ENCODE assay signal across 22 mouse cellular contexts in the genomic region with DNA sequence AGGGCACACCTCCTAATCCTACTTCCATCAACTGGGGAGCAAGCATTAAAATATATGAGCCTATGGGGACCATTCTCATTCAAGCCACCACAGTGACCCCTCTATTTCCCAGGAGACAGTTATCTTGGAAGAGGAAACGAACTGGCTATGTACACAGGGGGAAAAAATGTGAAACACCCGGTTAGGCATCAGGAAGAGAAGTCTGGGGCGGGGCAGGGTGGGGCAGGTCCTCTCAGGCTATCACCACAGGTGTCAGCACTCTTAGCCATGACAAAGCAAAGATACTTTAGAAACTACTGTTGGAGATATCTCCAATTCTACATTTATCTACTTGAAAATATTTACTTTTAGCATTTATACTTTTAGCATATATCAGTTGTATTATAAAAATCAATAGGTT. TPM values are rescaled to one million over a fixed set of nuclear protein-coding genes. Genes with fewer than 3 reads are reported as not detected.
A peak's percentile ranks its signal among the peaks of the same experiment; 100 is the strongest.
DNase-seq lines count a peak whose midpoint lies in the region; ATAC-seq and TF ChIP-seq lines count a peak whose summit lies in the region.
"Had no signal": no experiment of that assay in that cellular context is flagged by ENCODE, and none has a peak within 500 bp of the region (broad histone marks: within the 10 kb centered on the region; RNA-seq: fewer than 3 reads in every experiment).

No protein-coding gene starts in this region.

- no peak for DNase-seq in heart, postnatal 14 days
- DNase-seq in liver, embryonic 14.5 days (ENCODE audit: low read depth in 3 of 3, low spot score in 3 of 3) = peak; percentile 56 to 65 (median 58)
- no peak for DNase-seq in cerebellum, postnatal 36 days
- DNase-seq in gastrocnemius, adult 18-20 months (ENCODE audit: low spot score) = no peak
- DNase-seq: cerebellum, adult 8-10 months; kidney, adult 8-10 months; kidney, postnatal 10 days; left cerebral cortex, postnatal 4 days; lung, postnatal 10 days; right cerebral cortex, postnatal 14 days; spleen, adult 18-20 months had no signal

- intact Hi-C loops in heart, postnatal 14 days (cut with DNase I) = no loop called here

- peaks cover 42% of the 10 kb centered on the region for H3K4me1 ChIP-seq in heart, embryonic 11.5 days (ENCODE audit: control insufficient read depth, insufficient read depth, low read length)
- peaks cover 18% of the 10 kb centered on the region for H3K4me1 ChIP-seq in bone marrow, adult 2 months (ENCODE audit: control insufficient read depth, insufficient read depth, low read length)
- peaks cover 4% of the 10 kb centered on the region; the same call in 1 of the 2 replicates for H3K4me1 ChIP-seq in intestine, postnatal 0 days (replicated peaks; ENCODE audit: control insufficient read depth, insufficient read depth, low read length)
- peaks cover 68 to 78% of the 10 kb centered on the region in 2 experiments for H3K4me1 ChIP-seq in liver, embryonic 14.5 days (replicated peaks; ENCODE audit: control insufficient read depth in 2 of 2, insufficient read depth in 2 of 2, low read length in 1 of 2)
- H3K4me1 ChIP-seq in forebrain, embryonic 16.5 days (replicated peaks; ENCODE audit: control insufficient read depth, insufficient read depth, low read length) = 0 out of 2 replicates have a peak, but pooled peaks cover 2% of the 10 kb centered on the region
- H3K4me1 ChIP-seq: forebrain, embryonic 13.5 days had no signal

- TF ChIP-seq POLR2A in bone marrow, adult 2 months (IDR thresholded peaks at IDR 0.05; ENCODE audit: borderline replicate concordance, control insufficient read depth, low read depth, low read length) = no peak

- no peak overlapping the region for H3K27ac ChIP-seq in heart, embryonic 11.5 days (ENCODE audit: low read depth, low read length)
- H3K27ac ChIP-seq in bone marrow, adult 2 months (ENCODE audit: control insufficient read depth, insufficient read depth, low read depth, low read length, poor library complexity) = peak overlapping the region; percentile 54; the same call in 1 of the 2 replicates
- no peak overlapping the region for H3K27ac ChIP-seq in intestine, postnatal 0 days (ENCODE audit: low read depth, low read length)
- H3K27ac ChIP-seq in liver, embryonic 14.5 days = peak overlapping the region; percentile 82
- no peak overlapping the region for H3K27ac ChIP-seq in forebrain, embryonic 16.5 days (ENCODE audit: low read length)
- H3K27ac ChIP-seq: forebrain, embryonic 13.5 days; hindbrain, embryonic 13.5 days; limb, embryonic 15.5 days; midbrain, embryonic 10.5 days had no signal

- WGBS in heart, embryonic 11.5 days (ENCODE audit: insufficient replicate concordance) = 36% methylated on average over 3 of the region's 3 CpGs
- WGBS in bone marrow, adult 2 months = 25% methylated on average over 3 of the region's 3 CpGs
- WGBS in intestine, postnatal 0 days = 48% methylated on average over 3 of the region's 3 CpGs
- WGBS in liver, embryonic 14.5 days (ENCODE audit: insufficient replicate concordance) = 9% methylated on average over 3 of the region's 3 CpGs
- 82% methylated on average over 3 of the region's 3 CpGs for WGBS in forebrain, embryonic 16.5 days

- no peak; the same call in 1 of the 2 replicates for ATAC-seq in heart, embryonic 11.5 days (replicated peaks; ENCODE audit: insufficient number of reproducible peaks, low FRiP score, low TSS enrichment)
- peak; percentile 48 for ATAC-seq in intestine, postnatal 0 days
- peak; percentile 75 for ATAC-seq in liver, embryonic 14.5 days (ENCODE audit: insufficient read depth)
- no peak for ATAC-seq in forebrain, embryonic 16.5 days
- ATAC-seq: CD4-positive, CD25-positive, alpha-beta regulatory T cell, adult 4 months; forebrain, embryonic 13.5 days; midbrain, embryonic 16.5 days had no signal

- H3K36me3 ChIP-seq in heart, embryonic 11.5 days (ENCODE audit: control insufficient read depth, insufficient read depth, low read length) = no peaks in the 10 kb centered on the region
- no peaks in the 10 kb centered on the region for H3K36me3 ChIP-seq in intestine, postnatal 0 days (ENCODE audit: control insufficient read depth, insufficient read depth)
- H3K36me3 ChIP-seq in liver, embryonic 14.5 days (replicated peaks; ENCODE audit: control insufficient read depth, insufficient read depth, low read depth) = peaks cover 6% of the 10 kb centered on the region
- H3K36me3 ChIP-seq in forebrain, embryonic 16.5 days (ENCODE audit: control insufficient read depth, insufficient read depth) = no peaks in the 10 kb centered on the region
- H3K36me3 ChIP-seq: heart, embryonic 12.5 days; limb, embryonic 15.5 days had no signal

- H3K9ac ChIP-seq in heart, embryonic 11.5 days (ENCODE audit: low read depth, low read length) = no peak overlapping the region
- H3K9ac ChIP-seq in intestine, postnatal 0 days (ENCODE audit: low read depth, low read length) = no peak overlapping the region
- peak overlapping the region; percentile 49; the same call in 1 of the 2 replicates for H3K9ac ChIP-seq in liver, embryonic 14.5 days (replicated peaks)
- no peak overlapping the region for H3K9ac ChIP-seq in forebrain, embryonic 16.5 days (replicated peaks; ENCODE audit: low read depth, low read length)
- H3K9ac ChIP-seq: forebrain, embryonic 13.5 days; heart, embryonic 12.5 days; hindbrain, embryonic 13.5 days; limb, embryonic 15.5 days had no signal

- H3K9me3 ChIP-seq in heart, embryonic 11.5 days (replicated peaks; ENCODE audit: control insufficient read depth, low read length) = no peaks in the 10 kb centered on the region
- H3K9me3 ChIP-seq in intestine, postnatal 0 days (ENCODE audit: control insufficient read depth) = no peaks in the 10 kb centered on the region
- H3K9me3 ChIP-seq in liver, embryonic 14.5 days (ENCODE audit: control insufficient read depth, low read length) = no peaks in the 10 kb centered on the region
- no peaks in the 10 kb centered on the region for H3K9me3 ChIP-seq in forebrain, embryonic 16.5 days (ENCODE audit: control insufficient read depth, low read length)
- H3K9me3 ChIP-seq: forebrain, embryonic 13.5 days; heart, embryonic 12.5 days; hindbrain, embryonic 13.5 days; limb, embryonic 15.5 days; midbrain, embryonic 10.5 days had no signal

- peak overlapping the region; percentile 27; the same call in 1 of the 2 replicates for H3K4me2 ChIP-seq in heart, embryonic 11.5 days
- H3K4me2 ChIP-seq in intestine, postnatal 0 days (replicated peaks; ENCODE audit: low read depth) = no peak overlapping the region
- peak overlapping the region; percentile 66 for H3K4me2 ChIP-seq in liver, embryonic 14.5 days (ENCODE audit: low read depth)
- H3K4me2 ChIP-seq in forebrain, embryonic 16.5 days (ENCODE audit: low read length) = no peak overlapping the region
- H3K4me2 ChIP-seq: forebrain, embryonic 13.5 days; heart, embryonic 12.5 days; hindbrain, embryonic 13.5 days; limb, embryonic 15.5 days had no signal

- no peak; the same call in 1 of the 2 replicates for TF ChIP-seq EP300 in liver, embryonic 14.5 days (IDR thresholded peaks at IDR 0.05; ENCODE audit: low read depth)

- TF ChIP-seq CTCF in bone marrow, adult 2 months (IDR thresholded peaks at IDR 0.05; ENCODE audit: control insufficient read depth, insufficient read depth, low read length) = no peak
- TF ChIP-seq CTCF in intestine, postnatal 0 days (IDR thresholded peaks at IDR 0.05; ENCODE audit: low read depth) = no peak
- no peak for TF ChIP-seq CTCF in liver, embryonic 14.5 days (IDR thresholded peaks at IDR 0.05; ENCODE audit: low read depth)

- H3K27me3 ChIP-seq in heart, embryonic 11.5 days (ENCODE audit: control insufficient read depth, insufficient read depth, low read length) = no peaks in the 10 kb centered on the region
- no peaks in the 10 kb centered on the region for H3K27me3 ChIP-seq in intestine, postnatal 0 days (replicated peaks; ENCODE audit: control insufficient read depth, insufficient read depth, low read length)
- H3K27me3 ChIP-seq in liver, embryonic 14.5 days (ENCODE audit: control insufficient read depth, insufficient read depth, low read length) = no peaks in the 10 kb centered on the region
- no peaks in the 10 kb centered on the region for H3K27me3 ChIP-seq in forebrain, embryonic 16.5 days (replicated peaks; ENCODE audit: control insufficient read depth, insufficient read depth, low read length)
- H3K27me3 ChIP-seq: forebrain, embryonic 13.5 days; heart, embryonic 12.5 days; hindbrain, embryonic 13.5 days; limb, embryonic 15.5 days had no signal

- H3K4me3 ChIP-seq in heart, embryonic 11.5 days (ENCODE audit: low read depth, low read length) = no peak overlapping the region
- no peak overlapping the region for H3K4me3 ChIP-seq in bone marrow, adult 2 months (replicated peaks; ENCODE audit: control insufficient read depth, low read depth, low read length)
- no peak overlapping the region for H3K4me3 ChIP-seq in intestine, postnatal 0 days (ENCODE audit: low read depth, low read length)
- peak overlapping the region in 1 of 2 experiments; percentile 5; a peak in 1 of 4 replicates for H3K4me3 ChIP-seq in liver, embryonic 14.5 days (ENCODE audit: insufficient read depth in 1 of 2, low read depth in 2 of 2, low read length in 2 of 2)
- no peak overlapping the region for H3K4me3 ChIP-seq in forebrain, embryonic 16.5 days (replicated peaks; ENCODE audit: low read length)
- H3K4me3 ChIP-seq: forebrain, embryonic 13.5 days; heart, embryonic 12.5 days; hindbrain, embryonic 13.5 days; limb, embryonic 15.5 days; midbrain, embryonic 10.5 days had no signal

RNA-seq across cellular contexts. Expression of gene Tbc1d2b, which starts 8.5 kb away (rescaled TPM):
- polyA plus RNA-seq in heart, embryonic 11.5 days (2014; fragmentation: Nextera tagmentation; extraction: Ambion mirVana) = 6.3 and 6.7 TPM in 2 replicates
- 10 to 100 TPM; 14.6 to 16.7 TPM for total RNA-seq in heart, postnatal 14 days (2021)
- 12.5 and 26.2 TPM in 2 replicates for polyA plus RNA-seq in bone marrow, adult 2 months (2011; ENCODE audit: insufficient read depth, insufficient read length, low replicate concordance, missing spikeins)
- polyA plus RNA-seq in intestine, postnatal 0 days (2015; fragmentation: Nextera tagmentation; extraction: Ambion mirVana) = 5.2 and 6.6 TPM in 2 replicates
- 9.8 and 10.1 TPM in 2 replicates for polyA plus RNA-seq in liver, embryonic 14.5 days (2012; rRNA removed)
- polyA plus RNA-seq in liver, embryonic 14.5 days (2014; fragmentation: Nextera tagmentation; extraction: Ambion mirVana) = 6.5 and 9.5 TPM in 2 replicates
- 5.3 and 7.1 TPM in 2 replicates for polyA plus RNA-seq in forebrain, embryonic 16.5 days (2015; fragmentation: Nextera tagmentation; extraction: Ambion mirVana)
- 1 to 10 TPM; 3.6 to 4.7 TPM for total RNA-seq in gastrocnemius, adult 18-20 months (2021)

Comparison
In these comparisons a context has a peak if more than half of its experiments do, and no peak if none do; other contexts are left out.
1. ATAC-seq: peak in intestine, postnatal 0 days (single experiment) and liver, embryonic 14.5 days (single experiment); none in heart, embryonic 11.5 days (single experiment) and forebrain, embryonic 16.5 days (single experiment).
2. H3K27ac ChIP-seq: peak in bone marrow, adult 2 months (single experiment) and liver, embryonic 14.5 days (single experiment); none in heart, embryonic 11.5 days (single experiment), intestine, postnatal 0 days (single experiment) and forebrain, embryonic 16.5 days (single experiment).
3. H3K4me2 ChIP-seq: peak in heart, embryonic 11.5 days (single experiment) and liver, embryonic 14.5 days (single experiment); none in intestine, postnatal 0 days (single experiment) and forebrain, embryonic 16.5 days (single experiment).
4. DNase-seq: peak in liver, embryonic 14.5 days (3 of 3); none in heart, postnatal 14 days (0 of 2), cerebellum, postnatal 36 days (0 of 2) and gastrocnemius, adult 18-20 months (single experiment).